Mouse (Mus musculus): ENCODE data around the gene Crabp1. TPM values are rescaled to one million over a fixed set of nuclear protein-coding genes. Genes with fewer than 3 reads are reported as not detected.

The Crabp1 gene
- 1,117 and 1,232 TPM in 2 replicates for polyA plus RNA-seq (2014; fragmentation: Nextera tagmentation; extraction: Ambion mirVana)

- no peaks in the 10 kb centered on the region for H3K36me3 ChIP-seq (ENCODE audit: control insufficient read depth, insufficient read depth, low read length)
- peaks cover 14% of the 10 kb centered on the region for H3K4me1 ChIP-seq (replicated peaks; ENCODE audit: control insufficient read depth, insufficient read depth, low read length)
- H3K27ac ChIP-seq (ENCODE audit: low read depth, low read length): no peak within 1 kb of the TSS; the same call in 1 of the 2 replicates
- peak within 1 kb of the TSS; percentile 55 for H3K4me2 ChIP-seq (replicated peaks; ENCODE audit: low read depth, low read length)
- peaks cover 20% of the 10 kb centered on the region for H3K27me3 ChIP-seq (ENCODE audit: control insufficient read depth, insufficient read depth, low read length)
- no peaks in the 10 kb centered on the region for H3K9me3 ChIP-seq (ENCODE audit: control insufficient read depth, low read length)
- H3K9ac ChIP-seq (ENCODE audit: low read depth, low read length): peak within 1 kb of the TSS; percentile 61
- ATAC-seq (ENCODE audit: low FRiP score): peak; percentile 41; the same call in 1 of the 2 replicates
- peak; percentile 74 for DNase-seq (ENCODE audit: low spot score)
- H3K4me3 ChIP-seq (ENCODE audit: low read depth, low read length): peak within 1 kb of the TSS; percentile 43
- under 1% methylated on average over 42 of the region's 45 CpGs for WGBS
These were observed at the start of gene Crabp1 for GRCm38 (mm10) chr9:54764561-54765217. Gene Crabp1, plus strand, starts transcription at chr9:54764748.

- 84% methylated on average over 3 of the region's 3 CpGs for WGBS
- peaks cover 4% of the 10 kb centered on the region; the same call in 1 of the 2 replicates for H3K36me3 ChIP-seq (ENCODE audit: control insufficient read depth, insufficient read depth, low read length)
- no peak overlapping the region for H3K4me2 ChIP-seq (replicated peaks; ENCODE audit: low read depth, low read length)
- no peaks in the 10 kb centered on the region for H3K4me1 ChIP-seq (replicated peaks; ENCODE audit: control insufficient read depth, insufficient read depth, low read length)
- H3K4me3 ChIP-seq (ENCODE audit: low read depth, low read length): no peak overlapping the region
- H3K9me3 ChIP-seq (ENCODE audit: control insufficient read depth, low read length): no peaks in the 10 kb centered on the region
- DNase-seq (ENCODE audit: low spot score) (no peak), ATAC-seq (ENCODE audit: low FRiP score) (no peak)
- H3K27me3 ChIP-seq (ENCODE audit: control insufficient read depth, insufficient read depth, low read length): no peaks in the 10 kb centered on the region
- H3K27ac ChIP-seq (ENCODE audit: low read depth, low read length): no peak overlapping the region
- H3K9ac ChIP-seq (ENCODE audit: low read depth, low read length): no peak overlapping the region
These were observed 48.8 kb upstream of the Crabp1 start for GRCm38 (mm10) chr9:54715776-54716175.

GRCm38 (mm10) chr9:54717527-54717926 is 47.0 kb upstream of the Crabp1 start:
- peaks cover 4% of the 10 kb centered on the region; the same call in 1 of the 2 replicates for H3K36me3 ChIP-seq (ENCODE audit: control insufficient read depth, insufficient read depth, low read length)
- H3K4me1 ChIP-seq (replicated peaks; ENCODE audit: control insufficient read depth, insufficient read depth, low read length): no peaks in the 10 kb centered on the region
- no peak overlapping the region for H3K4me3 ChIP-seq (ENCODE audit: low read depth, low read length)
- ATAC-seq (ENCODE audit: low FRiP score) (no peak), DNase-seq (ENCODE audit: low spot score) (no peak)
- H3K27ac ChIP-seq (ENCODE audit: low read depth, low read length): no peak overlapping the region
- H3K9me3 ChIP-seq (ENCODE audit: control insufficient read depth, low read length): no peaks in the 10 kb centered on the region
- no peak overlapping the region for H3K9ac ChIP-seq (ENCODE audit: low read depth, low read length)
- no peaks in the 10 kb centered on the region for H3K27me3 ChIP-seq (ENCODE audit: control insufficient read depth, insufficient read depth, low read length)
- H3K4me2 ChIP-seq (replicated peaks; ENCODE audit: low read depth, low read length): no peak overlapping the region
- WGBS: 89% methylated on average over 3 of the region's 3 CpGs

- no peaks in the 10 kb centered on the region for H3K4me1 ChIP-seq (replicated peaks; ENCODE audit: control insufficient read depth, insufficient read depth, low read length)
- H3K4me3 ChIP-seq (ENCODE audit: low read depth, low read length): no peak overlapping the region
- no peak for DNase-seq (ENCODE audit: low spot score)
- H3K36me3 ChIP-seq (ENCODE audit: control insufficient read depth, insufficient read depth, low read length): peaks cover 5% of the 10 kb centered on the region
- ATAC-seq (ENCODE audit: low FRiP score): no peak
- no peaks in the 10 kb centered on the region for H3K9me3 ChIP-seq (ENCODE audit: control insufficient read depth, low read length)
- no peaks in the 10 kb centered on the region for H3K27me3 ChIP-seq (ENCODE audit: control insufficient read depth, insufficient read depth, low read length)
- no peak overlapping the region for H3K9ac ChIP-seq (ENCODE audit: low read depth, low read length)
- 86% methylated on average over 7 of the region's 7 CpGs for WGBS
- H3K27ac ChIP-seq (ENCODE audit: low read depth, low read length): no peak overlapping the region
- no peak overlapping the region for H3K4me2 ChIP-seq (replicated peaks; ENCODE audit: low read depth, low read length)
These were observed 42.4 kb upstream of the Crabp1 start for GRCm38 (mm10) chr9:54722156-54722555.

GRCm38 (mm10) chr9:54722596-54722995 is 42.0 kb upstream of the Crabp1 start:
- Histone ChIP-seq H3K36me3 (ENCODE audit: control insufficient read depth, insufficient read depth, low read length) (peaks cover 8% of the 10 kb centered on the region), H3K9ac (ENCODE audit: low read depth, low read length) (no peak overlapping the region), H3K4me1 (replicated peaks; ENCODE audit: control insufficient read depth, insufficient read depth, low read length) (no peaks in the 10 kb centered on the region), H3K9me3 (ENCODE audit: control insufficient read depth, low read length) (no peaks in the 10 kb centered on the region), H3K4me3 (ENCODE audit: low read depth, low read length) (no peak overlapping the region), H3K27me3 (ENCODE audit: control insufficient read depth, insufficient read depth, low read length) (no peaks in the 10 kb centered on the region), H3K4me2 (replicated peaks; ENCODE audit: low read depth, low read length) (no peak overlapping the region), H3K27ac (ENCODE audit: low read depth, low read length) (no peak overlapping the region)
- 98% methylated on average over 4 of the region's 4 CpGs for whole genome bisulfite sequencing
- ATAC-seq (ENCODE audit: low FRiP score): no peak
- no peak for DNase-seq (ENCODE audit: low spot score)

GRCm38 (mm10) chr9:54726315-54726714 is 38.2 kb upstream of the Crabp1 start:
- Histone ChIP-seq H3K4me3 (ENCODE audit: low read depth, low read length) (no peak overlapping the region), H3K27ac (ENCODE audit: low read depth, low read length) (no peak overlapping the region), H3K4me2 (replicated peaks; ENCODE audit: low read depth, low read length) (no peak overlapping the region), H3K36me3 (ENCODE audit: control insufficient read depth, insufficient read depth, low read length) (peaks cover 9% of the 10 kb centered on the region), H3K9ac (ENCODE audit: low read depth, low read length) (no peak overlapping the region), H3K4me1 (replicated peaks; ENCODE audit: control insufficient read depth, insufficient read depth, low read length) (no peaks in the 10 kb centered on the region), H3K9me3 (ENCODE audit: control insufficient read depth, low read length) (no peaks in the 10 kb centered on the region), H3K27me3 (ENCODE audit: control insufficient read depth, insufficient read depth, low read length) (no peaks in the 10 kb centered on the region)
- DNase-seq (ENCODE audit: low spot score) (no peak), ATAC-seq (ENCODE audit: low FRiP score) (no peak)
- WGBS: 89% methylated on average over 5 of the region's 5 CpGs

- ATAC-seq (ENCODE audit: low FRiP score) (no peak), DNase-seq (ENCODE audit: low spot score) (no peak)
- H3K4me1 ChIP-seq (replicated peaks; ENCODE audit: control insufficient read depth, insufficient read depth, low read length): peaks cover 4% of the 10 kb centered on the region; the same call in 1 of the 2 replicates
- H3K27ac ChIP-seq (ENCODE audit: low read depth, low read length): no peak overlapping the region
- no peaks in the 10 kb centered on the region for H3K27me3 ChIP-seq (ENCODE audit: control insufficient read depth, insufficient read depth, low read length)
- no peak overlapping the region for H3K4me2 ChIP-seq (replicated peaks; ENCODE audit: low read depth, low read length)
- H3K9ac ChIP-seq (ENCODE audit: low read depth, low read length): no peak overlapping the region
- 92% methylated on average over 2 of the region's 2 CpGs for WGBS
- no peak overlapping the region for H3K4me3 ChIP-seq (ENCODE audit: low read depth, low read length)
- H3K9me3 ChIP-seq (ENCODE audit: control insufficient read depth, low read length): no peaks in the 10 kb centered on the region
- H3K36me3 ChIP-seq (ENCODE audit: control insufficient read depth, insufficient read depth, low read length): peaks cover 5% of the 10 kb centered on the region; the same call in 1 of the 2 replicates
These were observed 32.4 kb upstream of the Crabp1 start for GRCm38 (mm10) chr9:54732122-54732521.

- H3K27ac ChIP-seq (ENCODE audit: low read depth, low read length): no peak within 1 kb of the TSS
- peak within 1 kb of the TSS; percentile 56 for H3K4me2 ChIP-seq (replicated peaks; ENCODE audit: low read depth, low read length)
- no peaks in the 10 kb centered on the region for H3K36me3 ChIP-seq (ENCODE audit: control insufficient read depth, insufficient read depth, low read length)
- ATAC-seq (ENCODE audit: low FRiP score) (peak; percentile 94), DNase-seq (ENCODE audit: low spot score) (peak; percentile 98)
- H3K9me3 ChIP-seq (ENCODE audit: control insufficient read depth, low read length): no peaks in the 10 kb centered on the region
- 2% methylated on average over 31 of the region's 32 CpGs for WGBS
- peak within 1 kb of the TSS; percentile 65 for H3K4me3 ChIP-seq (ENCODE audit: low read depth, low read length)
- peaks cover 4% of the 10 kb centered on the region; the same call in 1 of the 2 replicates for H3K4me1 ChIP-seq (replicated peaks; ENCODE audit: control insufficient read depth, insufficient read depth, low read length)
- peak within 1 kb of the TSS; percentile 67 for H3K9ac ChIP-seq (ENCODE audit: low read depth, low read length)
- no peaks in the 10 kb centered on the region for H3K27me3 ChIP-seq (ENCODE audit: control insufficient read depth, insufficient read depth, low read length)
These were observed 30.5 kb upstream of the Crabp1 start, which contains the start of gene Wdr61 for GRCm38 (mm10) chr9:54733921-54734638. Gene Wdr61, minus strand, starts transcription at chr9:54734519.
